Mouse (Mus musculus) left cerebral cortex, adult 9 months (tissue): ENCODE data around the gene Ghdc.
A peak's percentile ranks its signal among the peaks of the same experiment; 100 is the strongest.

Experiments used
- DNase-seq, 2 experiments: peaks; one replicate each; pipeline ENCODE4 v3.0.0; 2022; ENCODE audit warnings: low spot score in 2 of 2

Gene Ghdc

GRCm38 (mm10) chr11:100747114-100747513 is 23.6 kb downstream of the Ghdc start:
- DNase-seq: no peak

GRCm38 (mm10) chr11:100746546-100746945 is 24.2 kb downstream of the Ghdc start:
- no peak for DNase-seq

- no peak for DNase-seq
Measured at GRCm38 (mm10) chr11:100745085-100745484, 25.7 kb downstream of the Ghdc start.

GRCm38 (mm10) chr11:100741348-100741747 is 29.4 kb downstream of the Ghdc start:
- DNase-seq: no peak

GRCm38 (mm10) chr11:100738749-100739148 is 32.0 kb downstream of the Ghdc start:
- no peak for DNase-seq

GRCm38 (mm10) chr11:100738066-100738604 is 32.6 kb downstream of the Ghdc start, which contains the start of gene Rab5c:
Gene Rab5c (minus strand): TSS chr11:100738215.
- peak; percentile 98 to 99 for DNase-seq

GRCm38 (mm10) chr11:100737105-100737733 is 33.5 kb downstream of the Ghdc start:
- DNase-seq: no peak

GRCm38 (mm10) chr11:100736746-100737080 is 34.0 kb downstream of the Ghdc start:
- DNase-seq: no peak

- DNase-seq: no peak
Measured at GRCm38 (mm10) chr11:100735954-100736745, 34.6 kb downstream of the Ghdc start.

- no peak for DNase-seq
Measured at GRCm38 (mm10) chr11:100735134-100735865, 35.5 kb downstream of the Ghdc start.

GRCm38 (mm10) chr11:100730477-100731205 is 40.1 kb downstream of the Ghdc start:
- no peak for DNase-seq

- no peak for DNase-seq
Measured at GRCm38 (mm10) chr11:100729976-100730375, 40.8 kb downstream of the Ghdc start.

- DNase-seq: no peak
Measured at GRCm38 (mm10) chr11:100728601-100729000, 42.2 kb downstream of the Ghdc start.

GRCm38 (mm10) chr11:100727201-100727600 is 43.6 kb downstream of the Ghdc start:
- no peak for DNase-seq

GRCm38 (mm10) chr11:100724919-100725512 is 45.7 kb downstream of the Ghdc start:
- no peak for DNase-seq

GRCm38 (mm10) chr11:100722493-100723028 is 48.2 kb downstream of the Ghdc start:
- no peak for DNase-seq

GRCm38 (mm10) chr11:100721776-100722492 is 48.8 kb downstream of the Ghdc start:
- DNase-seq: no peak

- DNase-seq: no peak
Measured at GRCm38 (mm10) chr11:100721254-100721653, 49.5 kb downstream of the Ghdc start.

GRCm38 (mm10) chr11:100720345-100720744 is 50.4 kb downstream of the Ghdc start:
- no peak for DNase-seq

- DNase-seq: no peak
Measured at GRCm38 (mm10) chr11:100719893-100720292, 50.9 kb downstream of the Ghdc start.
